Mouse (Mus musculus) subcutaneous adipose tissue, adult 2 months (tissue): ENCODE data around the gene Lrrk2. TPM values are rescaled to one million over a fixed set of nuclear protein-coding genes. Genes with fewer than 3 reads are reported as not detected.

Experiments used
- polyA plus RNA-seq: library from polyadenylated mRNA; depleted of rRNA; stranded (reverse); fragments of >200 nt; gene quantifications from 2 replicates; pipeline ENCODE4 v1.2.3, GENCODE M21; 2012; ENCODE audit warnings: low replicate concordance; rRNA removed

Gene Lrrk2
- 3.1 and 4.2 TPM in 2 replicates for polyA plus RNA-seq

DNA sequence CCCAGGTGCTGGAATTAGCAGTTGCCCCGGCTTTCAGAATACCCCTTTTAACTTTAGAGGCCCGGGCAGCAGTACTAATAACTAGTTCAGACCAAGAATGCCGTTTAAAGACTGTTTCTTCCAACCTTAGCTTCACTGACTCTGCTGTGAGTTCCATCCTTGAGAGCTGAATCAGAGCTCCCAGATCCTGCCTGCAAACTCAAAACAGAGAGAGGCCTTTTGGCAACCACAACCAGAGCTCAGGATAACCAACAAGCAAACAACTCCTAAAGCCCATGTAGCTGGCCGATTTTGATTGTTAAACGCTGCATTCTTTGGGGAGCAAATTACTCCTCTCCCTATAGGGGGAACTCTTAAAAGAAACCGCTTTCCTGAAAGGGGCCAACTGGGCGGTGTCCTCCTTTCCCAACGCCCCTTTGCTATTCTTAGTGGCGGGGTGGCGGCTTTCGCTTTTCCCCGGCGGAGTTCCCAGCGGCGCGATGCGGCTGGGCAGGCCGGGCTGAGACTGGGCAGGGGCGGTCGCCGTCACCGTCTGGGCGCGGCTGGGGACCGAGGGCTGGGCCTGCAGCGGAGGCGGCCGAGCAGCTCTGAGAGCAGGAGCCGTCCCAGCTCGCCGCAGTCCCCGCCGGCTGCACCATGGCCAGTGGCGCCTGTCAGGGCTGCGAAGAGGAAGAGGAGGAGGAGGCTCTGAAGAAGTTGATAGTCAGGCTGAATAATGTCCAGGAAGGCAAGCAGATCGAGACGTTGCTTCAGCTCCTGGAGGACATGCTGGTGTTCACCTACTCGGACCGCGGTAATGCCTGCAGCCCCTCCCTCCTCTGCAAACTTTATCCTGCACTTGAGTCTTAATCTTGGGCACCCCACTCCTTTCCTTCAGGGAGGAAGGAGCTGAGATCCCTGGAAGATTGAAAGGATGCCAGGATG, at the start of gene Lrrk2:
TSS of gene Lrrk2 (plus strand) at position 531 of the 924 bp plus-strand sequence.

DNA sequence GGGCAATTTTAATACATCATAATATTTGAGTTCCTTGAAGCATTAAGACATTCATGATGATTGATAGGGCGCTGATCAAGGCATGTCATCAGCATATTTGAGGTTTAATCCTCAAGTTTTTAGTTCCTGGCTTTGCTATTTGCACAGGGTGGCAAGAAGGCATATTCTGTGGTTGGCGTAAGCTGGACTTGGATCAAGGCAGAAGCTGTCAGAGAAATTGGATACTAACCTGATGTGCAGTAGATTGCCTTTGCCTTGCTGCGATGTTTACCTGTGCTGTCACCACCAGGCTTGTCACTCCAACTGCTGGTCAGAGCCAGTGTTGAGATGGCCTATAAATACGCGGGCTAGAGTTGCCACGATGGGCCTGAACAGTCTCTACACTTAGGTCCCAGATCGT, 165.0 kb downstream of the Lrrk2 start, which contains the start of gene Smgc:
TSS of gene Smgc (plus strand) at position 301 of the 400 bp plus-strand sequence.

Other genes with a start within 250 kb of the Lrrk2 start
- 3.2 and 6.7 TPM in 2 replicates for gene Slc2a13, start 99.9 kb upstream of the Lrrk2 start, polyA plus RNA-seq
- gene Smgc, start 165.1 kb downstream of the Lrrk2 start, polyA plus RNA-seq: not detected in 2 replicates